Mouse (Mus musculus) CH12.LX (cell line): ENCODE measurements around the gene Tex10. TPM values are rescaled to one million over a fixed set of nuclear protein-coding genes. Genes with fewer than 3 reads are reported as not detected.

Experiments
- polyA plus RNA-seq: library from polyadenylated mRNA; unstranded; fragments of >175 nt; gene quantifications from 2 replicates; pipeline ENCODE4 v1.2.1, GENCODE M21; 2012; ENCODE audit warnings: low read depth; ENCODE audit not compliant: insufficient read length
- total RNA-seq, 2 experiments: library from RNA; depleted of rRNA; stranded (reverse); fragments of 300-350 nt in 1 of 2; fragments of >200 nt in 1 of 2; gene quantifications; 2 replicates each; pipeline ENCODE4 v1.2.3; 2012 to 2014

Tex10 gene
- total and polyA plus RNA-seq, 3 experiments, result 34.2 to 61.9 (median 46.3) TPM

Other genes with a start within 250 kb of the Tex10 start
- 59.2 and 60.4 TPM in 2 replicates for gene Erp44, start 193.9 kb downstream of the Tex10 start, total RNA-seq (2012; rRNA removed)
- 201 and 203 TPM in 2 replicates for gene Erp44, start 193.9 kb downstream of the Tex10 start, total RNA-seq (2014; rRNA removed)
- gene Erp44, start 193.9 kb downstream of the Tex10 start, polyA plus RNA-seq, result 85.3 and 99.7 TPM in 2 replicates
- 6.4 and 6.9 TPM in 2 replicates for gene Invs, start 193.7 kb downstream of the Tex10 start, total RNA-seq (2012; rRNA removed)
- gene Invs, start 193.7 kb downstream of the Tex10 start, total RNA-seq (2014; rRNA removed), result 4.2 and 5.7 TPM in 2 replicates
- 4.8 and 5.1 TPM in 2 replicates for gene Invs, start 193.7 kb downstream of the Tex10 start, polyA plus RNA-seq
- not detected in 2 replicates for gene Msantd3, start 66.5 kb upstream of the Tex10 start, total RNA-seq (2012; rRNA removed)
- gene Msantd3, start 66.5 kb upstream of the Tex10 start, total RNA-seq (2014; rRNA removed), result not detected in 2 replicates
- not detected in 2 replicates for gene Msantd3, start 66.5 kb upstream of the Tex10 start, polyA plus RNA-seq
- 29.6 and 29.9 TPM in 2 replicates for gene Tmeff1, start 111.7 kb upstream of the Tex10 start, total RNA-seq (2012; rRNA removed)
- 32.4 and 37.3 TPM in 2 replicates for gene Tmeff1, start 111.7 kb upstream of the Tex10 start, total RNA-seq (2014; rRNA removed)
- 23.3 and 25.5 TPM in 2 replicates for gene Tmeff1, start 111.7 kb upstream of the Tex10 start, polyA plus RNA-seq
- gene Cavin4, start 190.1 kb upstream of the Tex10 start, total RNA-seq (2012; rRNA removed), result 0.13 and 0.21 TPM in 2 replicates
- 0.18 and 0.24 TPM in 2 replicates for gene Cavin4, start 190.1 kb upstream of the Tex10 start, total RNA-seq (2014; rRNA removed)
- gene Cavin4, start 190.1 kb upstream of the Tex10 start, polyA plus RNA-seq, result 0.26 and 0.55 TPM in 2 replicates